Mouse (Mus musculus): Measurements from ENCODE around the gene Gss.

Gene Gss

GRCm38 (mm10) chr2:155592137-155592853 lies at the start of gene Gss:
Gene Gss (minus strand): TSS chr2:155592810.
- DNase-seq, result peak; percentile 98

- DNase-seq, result peak; percentile 79
Measured at GRCm38 (mm10) chr2:155641540-155642472, 49.2 kb upstream of the Gss start.

- DNase-seq, result no peak
Measured at GRCm38 (mm10) chr2:155640656-155641055, 48.0 kb upstream of the Gss start.

- DNase-seq, result no peak
Measured at GRCm38 (mm10) chr2:155637411-155637810, 44.8 kb upstream of the Gss start.

- no peak for DNase-seq
Measured at GRCm38 (mm10) chr2:155636881-155637280, 44.3 kb upstream of the Gss start.

- no peak for DNase-seq
Measured at GRCm38 (mm10) chr2:155635961-155636360, 43.4 kb upstream of the Gss start.

- no peak for DNase-seq
Measured at GRCm38 (mm10) chr2:155634562-155634961, 42.0 kb upstream of the Gss start.

- no peak for DNase-seq
Measured at GRCm38 (mm10) chr2:155633731-155634130, 41.1 kb upstream of the Gss start.

- no peak for DNase-seq
Measured at GRCm38 (mm10) chr2:155633121-155633520, 40.5 kb upstream of the Gss start.

GRCm38 (mm10) chr2:155632138-155632936 lies 39.7 kb upstream of the Gss start:
- DNase-seq, result no peak

GRCm38 (mm10) chr2:155630590-155631416 lies 38.2 kb upstream of the Gss start:
- no peak for DNase-seq

GRCm38 (mm10) chr2:155630153-155630552 lies 37.5 kb upstream of the Gss start:
- DNase-seq, result no peak

GRCm38 (mm10) chr2:155629231-155629661 lies 36.6 kb upstream of the Gss start:
- no peak for DNase-seq

- DNase-seq, result no peak
Measured at GRCm38 (mm10) chr2:155628519-155628918, 35.9 kb upstream of the Gss start.

GRCm38 (mm10) chr2:155628112-155628511 lies 35.5 kb upstream of the Gss start:
- DNase-seq, result no peak

GRCm38 (mm10) chr2:155627030-155627738 lies 34.6 kb upstream of the Gss start:
- DNase-seq, result peak; percentile 48

GRCm38 (mm10) chr2:155626277-155626676 lies 33.7 kb upstream of the Gss start:
- no peak for DNase-seq

- DNase-seq, result no peak
Measured at GRCm38 (mm10) chr2:155624730-155625129, 32.1 kb upstream of the Gss start.

- no peak for DNase-seq
Measured at GRCm38 (mm10) chr2:155623996-155624395, 31.4 kb upstream of the Gss start.

- DNase-seq, result no peak
Measured at GRCm38 (mm10) chr2:155622606-155623005, 30.0 kb upstream of the Gss start.

GRCm38 (mm10) chr2:155619817-155620216 lies 27.2 kb upstream of the Gss start:
- DNase-seq, result peak; percentile 78

Data from kidney, adult 11 months (tissue).